Mouse (Mus musculus): ENCODE measurements around the gene Kcnk1. TPM values are rescaled to one million over a fixed set of nuclear protein-coding genes. Genes with fewer than 3 reads are reported as not detected.

Gene Kcnk1
- polyA plus RNA-seq (2015; fragmentation: Nextera tagmentation; extraction: Ambion mirVana): 69.6 and 87.5 TPM in 2 replicates

DNA sequence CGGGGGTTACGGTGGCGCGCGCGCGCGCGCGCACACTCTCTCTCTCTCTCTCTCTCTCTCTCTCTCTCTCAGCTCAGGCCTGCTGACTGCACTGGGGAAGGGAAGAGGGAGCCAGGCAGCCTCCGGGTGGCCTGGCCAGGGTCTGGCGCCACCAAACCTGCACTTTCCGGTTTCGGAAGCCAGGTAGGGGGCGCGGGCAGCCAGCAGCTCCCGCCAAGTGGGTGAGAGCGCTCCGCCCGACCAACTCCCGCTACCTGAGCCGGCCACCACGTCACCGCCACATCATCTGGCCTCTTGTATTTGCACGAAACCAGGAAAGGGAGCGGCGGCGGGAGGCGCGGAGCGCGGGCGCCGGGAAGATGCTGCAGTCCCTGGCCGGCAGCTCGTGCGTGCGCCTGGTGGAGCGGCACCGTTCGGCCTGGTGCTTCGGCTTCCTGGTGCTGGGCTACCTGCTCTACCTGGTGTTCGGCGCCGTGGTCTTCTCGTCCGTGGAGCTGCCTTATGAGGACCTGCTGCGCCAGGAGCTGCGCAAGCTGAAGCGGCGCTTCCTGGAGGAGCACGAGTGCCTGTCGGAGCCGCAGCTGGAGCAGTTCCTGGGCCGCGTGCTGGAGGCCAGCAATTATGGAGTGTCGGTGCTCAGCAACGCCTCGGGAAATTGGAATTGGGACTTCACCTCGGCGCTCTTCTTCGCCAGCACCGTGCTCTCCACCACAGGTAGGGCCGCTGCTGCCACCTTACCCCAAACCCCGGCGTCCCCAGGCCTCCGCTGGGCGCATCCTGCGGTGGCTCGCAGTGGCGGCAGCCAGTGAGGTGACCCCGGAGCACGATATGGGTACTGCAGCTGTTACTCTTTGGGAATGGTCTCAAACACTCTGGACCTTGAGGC, at the start of gene Kcnk1:
TSS of gene Kcnk1 (plus strand) at position 70 of the 886 bp plus-strand sequence.

Other genes with a start within 250 kb of the Kcnk1 start
- gene Pcnx2, start 96.9 kb upstream of the Kcnk1 start, polyA plus RNA-seq (2015; fragmentation: Nextera tagmentation; extraction: Ambion mirVana): 0.52 and 0.59 TPM in 2 replicates
- 0.02 and 0.07 TPM in 2 replicates for gene Map3k21, start 84.7 kb upstream of the Kcnk1 start, polyA plus RNA-seq (2015; fragmentation: Nextera tagmentation; extraction: Ambion mirVana)